Mouse (Mus musculus): ENCODE results near the gene Vmn1r64. TPM values are rescaled to one million over a fixed set of nuclear protein-coding genes. Genes with fewer than 3 reads are reported as not detected.
"Not testable (repeated sequence)": the region's sequence is repeated elsewhere in the genome, so short reads cannot be mapped to it uniquely, and the experiment has no call there.

Gene Vmn1r64
- polyA plus RNA-seq (2015; fragmentation: Nextera tagmentation; extraction: Ambion mirVana) = not detected in 2 replicates

- DNase-seq (ENCODE audit: low spot score) (no peak), ATAC-seq (replicated peaks; ENCODE audit: low FRiP score, low read depth) (no peak)
- peaks cover 3% of the 10 kb centered on the region; the same call in 1 of the 2 replicates for H3K9me3 ChIP-seq (replicated peaks; ENCODE audit: low read length)
- no peak for TF ChIP-seq CTCF (IDR thresholded peaks at IDR 0.05; ENCODE audit: low read depth)
- H3K4me1 ChIP-seq (replicated peaks; ENCODE audit: insufficient read depth, low read length) = no peaks in the 10 kb centered on the region
- H3K27ac ChIP-seq = no peak within 1 kb of the TSS
- no peaks in the 10 kb centered on the region for H3K27me3 ChIP-seq (ENCODE audit: insufficient read depth, low read length)
- no peak within 1 kb of the TSS for H3K4me3 ChIP-seq (replicated peaks; ENCODE audit: low read depth, low read length)
- no peak within 1 kb of the TSS for H3K4me2 ChIP-seq (ENCODE audit: low read length)
- H3K9ac ChIP-seq (ENCODE audit: low read depth, low read length) = no peak within 1 kb of the TSS
- H3K36me3 ChIP-seq (ENCODE audit: insufficient read depth, low read length) = no peaks in the 10 kb centered on the region
Observed at GRCm38 (mm10) chr7:5884442-5884841, at the start of gene Vmn1r64. Gene Vmn1r64, minus strand, starts transcription at chr7:5884542.

GRCm38 (mm10) chr7:5899238-5899637, 14.9 kb upstream of the Vmn1r64 start:
- Histone ChIP-seq H3K4me3 (replicated peaks; ENCODE audit: low read depth, low read length) (no peak overlapping the region), H3K9me3 (replicated peaks; ENCODE audit: low read length) (no peaks in the 10 kb centered on the region; the same call in 1 of the 2 replicates), H3K9ac (ENCODE audit: low read depth, low read length) (no peak overlapping the region), H3K27me3 (ENCODE audit: insufficient read depth, low read length) (no peaks in the 10 kb centered on the region), H3K36me3 (ENCODE audit: insufficient read depth, low read length) (no peaks in the 10 kb centered on the region), H3K27ac (no peak overlapping the region), H3K4me2 (ENCODE audit: low read length) (no peak overlapping the region), H3K4me1 (replicated peaks; ENCODE audit: insufficient read depth, low read length) (no peaks in the 10 kb centered on the region)
- TF ChIP-seq CTCF (IDR thresholded peaks at IDR 0.05; ENCODE audit: low read depth) = no peak
- DNase-seq (ENCODE audit: low spot score) (no peak), ATAC-seq (replicated peaks; ENCODE audit: low FRiP score, low read depth) (no peak)
- 81% methylated on average over 4 of the region's 4 CpGs for WGBS

GRCm38 (mm10) chr7:5897245-5897644, 12.9 kb upstream of the Vmn1r64 start:
- H3K27me3 ChIP-seq (ENCODE audit: insufficient read depth, low read length); H3K36me3 ChIP-seq (ENCODE audit: insufficient read depth, low read length); H3K4me2 ChIP-seq (ENCODE audit: low read length); H3K4me1 ChIP-seq (replicated peaks; ENCODE audit: insufficient read depth, low read length); H3K27ac ChIP-seq; ATAC-seq (replicated peaks; ENCODE audit: low FRiP score, low read depth); H3K9me3 ChIP-seq (replicated peaks; ENCODE audit: low read length); DNase-seq (ENCODE audit: low spot score); H3K9ac ChIP-seq (ENCODE audit: low read depth, low read length); H3K4me3 ChIP-seq (replicated peaks; ENCODE audit: low read depth, low read length): not testable (repeated sequence)
- WGBS = 71% methylated on average over 2 of the region's 2 CpGs

Other genes with a start within 250 kb of the Vmn1r64 start
- not detected in 2 replicates for gene Vmn1r62, start 210.9 kb downstream of the Vmn1r64 start, polyA plus RNA-seq (2015; fragmentation: Nextera tagmentation; extraction: Ambion mirVana)
- gene Vmn1r63, start 79.1 kb downstream of the Vmn1r64 start, polyA plus RNA-seq (2015; fragmentation: Nextera tagmentation; extraction: Ambion mirVana) = not detected in 2 replicates
- gene Vmn1r65, start 126.5 kb upstream of the Vmn1r64 start, polyA plus RNA-seq (2015; fragmentation: Nextera tagmentation; extraction: Ambion mirVana) = not detected in 2 replicates
- not detected in 2 replicates for gene Nlrp4c, start 160.6 kb upstream of the Vmn1r64 start, polyA plus RNA-seq (2015; fragmentation: Nextera tagmentation; extraction: Ambion mirVana)